Mouse (Mus musculus): ENCODE measurements around the gene CK137956. TPM values are rescaled to one million over a fixed set of nuclear protein-coding genes. Genes with fewer than 3 reads are reported as not detected.

Gene CK137956
- total RNA-seq (2017) = not detected in 3 replicates

GRCm38 (mm10) chr4:127970901-127971868 lies at the start of gene CK137956:
CK137956 (minus strand) TSS chr4:127970951.
- no peak for ATAC-seq (replicated peaks; ENCODE audit: insufficient number of reproducible peaks, low FRiP score, low TSS enrichment, poor library complexity, severe bottlenecking)

- no peak for ATAC-seq (replicated peaks; ENCODE audit: insufficient number of reproducible peaks, low FRiP score, low TSS enrichment, poor library complexity, severe bottlenecking)
These were observed 48.7 kb upstream of the CK137956 start for GRCm38 (mm10) chr4:128019465-128019864.

GRCm38 (mm10) chr4:128004797-128005452 lies 34.2 kb upstream of the CK137956 start:
- ATAC-seq (replicated peaks; ENCODE audit: insufficient number of reproducible peaks, low FRiP score, low TSS enrichment, poor library complexity, severe bottlenecking) = no peak

- ATAC-seq (replicated peaks; ENCODE audit: insufficient number of reproducible peaks, low FRiP score, low TSS enrichment, poor library complexity, severe bottlenecking) = no peak
These were observed 31.9 kb upstream of the CK137956 start for GRCm38 (mm10) chr4:128002638-128003101.

- no peak for ATAC-seq (replicated peaks; ENCODE audit: insufficient number of reproducible peaks, low FRiP score, low TSS enrichment, poor library complexity, severe bottlenecking)
These were observed 28.5 kb upstream of the CK137956 start for GRCm38 (mm10) chr4:127999281-127999680.

- no peak for ATAC-seq (replicated peaks; ENCODE audit: insufficient number of reproducible peaks, low FRiP score, low TSS enrichment, poor library complexity, severe bottlenecking)
These were observed 18.7 kb upstream of the CK137956 start for GRCm38 (mm10) chr4:127989347-127989995.

- ATAC-seq (replicated peaks; ENCODE audit: insufficient number of reproducible peaks, low FRiP score, low TSS enrichment, poor library complexity, severe bottlenecking) = no peak
These were observed 17.9 kb upstream of the CK137956 start for GRCm38 (mm10) chr4:127988526-127989180.

GRCm38 (mm10) chr4:127987784-127988455 lies 17.2 kb upstream of the CK137956 start, which contains the start of gene Csmd2:
Csmd2 (plus strand) TSS chr4:127987857.
- ATAC-seq (replicated peaks; ENCODE audit: insufficient number of reproducible peaks, low FRiP score, low TSS enrichment, poor library complexity, severe bottlenecking) = no peak

GRCm38 (mm10) chr4:127987270-127987669 lies 16.5 kb upstream of the CK137956 start:
- ATAC-seq (replicated peaks; ENCODE audit: insufficient number of reproducible peaks, low FRiP score, low TSS enrichment, poor library complexity, severe bottlenecking) = no peak

GRCm38 (mm10) chr4:127986491-127987075 lies 15.8 kb upstream of the CK137956 start:
- no peak for ATAC-seq (replicated peaks; ENCODE audit: insufficient number of reproducible peaks, low FRiP score, low TSS enrichment, poor library complexity, severe bottlenecking)

- ATAC-seq (replicated peaks; ENCODE audit: insufficient number of reproducible peaks, low FRiP score, low TSS enrichment, poor library complexity, severe bottlenecking) = no peak
These were observed 15.1 kb upstream of the CK137956 start for GRCm38 (mm10) chr4:127985874-127986273.

- no peak for ATAC-seq (replicated peaks; ENCODE audit: insufficient number of reproducible peaks, low FRiP score, low TSS enrichment, poor library complexity, severe bottlenecking)
These were observed 13.7 kb upstream of the CK137956 start for GRCm38 (mm10) chr4:127984426-127984825.

GRCm38 (mm10) chr4:127981125-127981524 lies 10.4 kb upstream of the CK137956 start:
- no peak for ATAC-seq (replicated peaks; ENCODE audit: insufficient number of reproducible peaks, low FRiP score, low TSS enrichment, poor library complexity, severe bottlenecking)

GRCm38 (mm10) chr4:127972976-127973375 lies 2.2 kb upstream of the CK137956 start:
- no peak for ATAC-seq (replicated peaks; ENCODE audit: insufficient number of reproducible peaks, low FRiP score, low TSS enrichment, poor library complexity, severe bottlenecking)

GRCm38 (mm10) chr4:127970018-127970421 lies 731 bp downstream of the CK137956 start:
- ATAC-seq (replicated peaks; ENCODE audit: insufficient number of reproducible peaks, low FRiP score, low TSS enrichment, poor library complexity, severe bottlenecking) = no peak

- ATAC-seq (replicated peaks; ENCODE audit: insufficient number of reproducible peaks, low FRiP score, low TSS enrichment, poor library complexity, severe bottlenecking) = no peak
These were observed 1.6 kb downstream of the CK137956 start for GRCm38 (mm10) chr4:127969101-127969500.

- no peak for ATAC-seq (replicated peaks; ENCODE audit: insufficient number of reproducible peaks, low FRiP score, low TSS enrichment, poor library complexity, severe bottlenecking)
These were observed 17.6 kb downstream of the CK137956 start for GRCm38 (mm10) chr4:127953006-127953710.
